Mouse (Mus musculus) hindbrain, embryonic 12.5 days (tissue): Measurements from ENCODE around the gene Iars. TPM values are rescaled to one million over a fixed set of nuclear protein-coding genes. Genes with fewer than 3 reads are reported as not detected.
"Not testable (repeated sequence)": the region's sequence is repeated elsewhere in the genome, so short reads cannot be mapped to it uniquely, and the experiment has no call there.

ENCODE experiments used
- ATAC-seq: fragments of 200-750 bp; cut with Nextera tagmentation; 2 replicates; pipeline ENCODE4 v1.8.0; 2017; ENCODE audit warnings: moderate TSS enrichment; ENCODE audit not compliant: low FRiP score
- H3K27ac ChIP-seq: fragments of 300-500 bp; sonication (generic); 2 replicates; pipeline ENCODE4 v1.5.1; 2016; ENCODE audit warnings: mild to moderate bottlenecking
- H3K27me3 ChIP-seq: fragments of 300-500 bp; sonication (generic); 2 replicates; pipeline ENCODE4 v1.6.1; 2016; ENCODE audit warnings: mild to moderate bottlenecking
- H3K36me3 ChIP-seq: fragments of 300-500 bp; sonication (generic); 2 replicates; pipeline ENCODE4 v1.6.1; 2016; ENCODE audit warnings: mild to moderate bottlenecking
- H3K4me1 ChIP-seq: fragments of 300-500 bp; sonication (generic); 2 replicates; pipeline ENCODE4 v1.6.1; 2016
- H3K4me2 ChIP-seq: fragments of 300-500 bp; sonication (generic); replicated peaks from 2 replicates; pipeline ENCODE4 v1.6.1; 2016; ENCODE audit warnings: mild to moderate bottlenecking
- H3K4me3 ChIP-seq: fragments of 300-500 bp; sonication (generic); 2 replicates; pipeline ENCODE4 v1.5.1; 2016; ENCODE audit warnings: mild to moderate bottlenecking
- H3K9ac ChIP-seq: fragments of 300-500 bp; sonication (generic); 2 replicates; pipeline ENCODE4 v1.6.1; 2016; ENCODE audit warnings: mild to moderate bottlenecking, moderate library complexity
- H3K9me3 ChIP-seq: fragments of 300-500 bp; sonication (generic); replicated peaks from 2 replicates; pipeline ENCODE4 v1.6.1; 2016; ENCODE audit warnings: mild to moderate bottlenecking
- WGBS: fragments of 180-500 bp; shearing (Covaris S2); methylation state at CpG from one replicate; pipeline ENCODE4 v1.1.7; 2016; 5-methylcytosine and 5-hydroxymethylcytosine counted together
- polyA plus RNA-seq: library from polyadenylated mRNA; unstranded; fragments of >200 nt; fragmentation: Nextera tagmentation; extraction: Ambion mirVana; gene quantifications from 2 replicates; pipeline ENCODE4 v1.2.1, GENCODE M21; 2016

Iars gene
- polyA plus RNA-seq, 1 experiment from 2014 or later: 77.2 TPM

- Histone ChIP-seq H3K27ac (no peak overlapping the region), H3K4me1 (no peaks in the 10 kb centered on the region), H3K4me3 (no peak overlapping the region), H3K9ac (no peak overlapping the region), H3K9me3 (no peaks in the 10 kb centered on the region), H3K27me3 (no peaks in the 10 kb centered on the region), H3K4me2 (no peak overlapping the region), H3K36me3 (no peaks in the 10 kb centered on the region)
- no peak for ATAC-seq
- 86% methylated on average over 4 of the region's 4 CpGs for WGBS
Measured at GRCm38 (mm10) chr13:49757966-49758365, 76.1 kb downstream of the Iars start.

- ATAC-seq: no peak
- H3K4me1 ChIP-seq: no peaks in the 10 kb centered on the region
- H3K27ac ChIP-seq: no peak overlapping the region
- no peak overlapping the region for H3K4me3 ChIP-seq
- no peak overlapping the region for H3K9ac ChIP-seq
- H3K27me3 ChIP-seq: no peaks in the 10 kb centered on the region
- H3K4me2 ChIP-seq: no peak overlapping the region
- 57% methylated on average over 1 of the region's 1 CpGs for WGBS
- H3K36me3 ChIP-seq: no peaks in the 10 kb centered on the region
- H3K9me3 ChIP-seq: no peaks in the 10 kb centered on the region
Measured at GRCm38 (mm10) chr13:49760675-49761074, 78.8 kb downstream of the Iars start.

- Histone ChIP-seq H3K4me1 (peaks cover 5% of the 10 kb centered on the region; the same call in 1 of the 2 replicates), H3K4me3 (no peak overlapping the region), H3K9ac (no peak overlapping the region), H3K4me2 (no peak overlapping the region), H3K27me3 (no peaks in the 10 kb centered on the region), H3K27ac (no peak overlapping the region), H3K36me3 (no peaks in the 10 kb centered on the region), H3K9me3 (no peaks in the 10 kb centered on the region)
- WGBS: 91% methylated on average over 14 of the region's 14 CpGs
- ATAC-seq: no peak
Measured at GRCm38 (mm10) chr13:49762208-49762607, 80.3 kb downstream of the Iars start.

GRCm38 (mm10) chr13:49765306-49765705 is 83.4 kb downstream of the Iars start:
- Histone ChIP-seq H3K4me1 (peaks cover 5% of the 10 kb centered on the region; the same call in 1 of the 2 replicates), H3K4me2 (no peak overlapping the region), H3K9me3 (no peaks in the 10 kb centered on the region), H3K9ac (no peak overlapping the region), H3K4me3 (no peak overlapping the region), H3K36me3 (no peaks in the 10 kb centered on the region), H3K27ac (no peak overlapping the region), H3K27me3 (no peaks in the 10 kb centered on the region)
- 0 out of 2 replicates have a peak, but pooled peaks have one; percentile 32 for ATAC-seq
- WGBS: 86% methylated on average over 8 of the region's 8 CpGs

- Histone ChIP-seq H3K27ac (no peak overlapping the region), H3K4me2 (no peak overlapping the region), H3K36me3 (no peaks in the 10 kb centered on the region), H3K9me3 (no peaks in the 10 kb centered on the region), H3K27me3 (no peaks in the 10 kb centered on the region), H3K4me3 (no peak overlapping the region), H3K9ac (no peak overlapping the region), H3K4me1 (peaks cover 5% of the 10 kb centered on the region; the same call in 1 of the 2 replicates)
- peak; percentile 43; the same call in 1 of the 2 replicates for ATAC-seq
- WGBS: 56% methylated on average over 9 of the region's 9 CpGs
Measured at GRCm38 (mm10) chr13:49766269-49766668, 84.4 kb downstream of the Iars start.

- no peak overlapping the region for H3K9ac ChIP-seq
- WGBS: 94% methylated on average over 2 of the region's 2 CpGs
Measured at GRCm38 (mm10) chr13:49768048-49768447, 86.1 kb downstream of the Iars start.

GRCm38 (mm10) chr13:49769111-49769510 is 87.2 kb downstream of the Iars start:
- Histone ChIP-seq H3K4me3 (no peak overlapping the region), H3K4me1 (peaks cover 5% of the 10 kb centered on the region; the same call in 1 of the 2 replicates), H3K9me3 (no peaks in the 10 kb centered on the region), H3K27me3 (no peaks in the 10 kb centered on the region), H3K4me2 (no peak overlapping the region), H3K36me3 (no peaks in the 10 kb centered on the region), H3K9ac (no peak overlapping the region), H3K27ac (no peak overlapping the region)
- no peak for ATAC-seq
- 81% methylated on average over 16 of the region's 16 CpGs for WGBS

More at GRCm38 (mm10) chr13:49768048-49768447, 86.1 kb downstream of the Iars start:
- no peak for ATAC-seq
- Histone ChIP-seq H3K4me2 (no peak overlapping the region), H3K27ac (no peak overlapping the region), H3K27me3 (no peaks in the 10 kb centered on the region), H3K36me3 (no peaks in the 10 kb centered on the region), H3K9me3 (no peaks in the 10 kb centered on the region), H3K4me1 (peaks cover 5% of the 10 kb centered on the region; the same call in 1 of the 2 replicates), H3K4me3 (no peak overlapping the region)

GRCm38 (mm10) chr13:49771536-49771935 is 89.6 kb downstream of the Iars start:
- H3K27ac ChIP-seq, H3K4me2 ChIP-seq, H3K36me3 ChIP-seq, H3K4me3 ChIP-seq, H3K27me3 ChIP-seq, ATAC-seq, H3K9me3 ChIP-seq, H3K9ac ChIP-seq, H3K4me1 ChIP-seq: not testable (repeated sequence)

Other genes with a start within 250 kb of the Iars start
- gene Tes3-ps, start 188.8 kb upstream of the Iars start, polyA plus RNA-seq: 0.79 and 1.3 TPM in 2 replicates
- gene Ecm2, start 177.3 kb upstream of the Iars start, polyA plus RNA-seq: 1.4 TPM in 2 replicates
- 3.0 and 4.8 TPM in 2 replicates for gene Aspn, start 137.7 kb upstream of the Iars start, polyA plus RNA-seq
- 0.30 and 0.58 TPM in 2 replicates for gene Omd, start 99.6 kb upstream of the Iars start, polyA plus RNA-seq
- 25.9 and 39.8 TPM in 2 replicates for gene Ogn, start 74.1 kb upstream of the Iars start, polyA plus RNA-seq
- 19.3 and 20.6 TPM in 2 replicates for gene Cenpp, start 29.3 kb upstream of the Iars start, polyA plus RNA-seq
- gene Nol8, start 29.0 kb upstream of the Iars start, polyA plus RNA-seq: 23.7 and 29.4 TPM in 2 replicates
- gene Gm30302, start 116.9 kb downstream of the Iars start, polyA plus RNA-seq: not detected in 2 replicates